Mouse (Mus musculus): ENCODE data around the gene Srrd.

DNA sequence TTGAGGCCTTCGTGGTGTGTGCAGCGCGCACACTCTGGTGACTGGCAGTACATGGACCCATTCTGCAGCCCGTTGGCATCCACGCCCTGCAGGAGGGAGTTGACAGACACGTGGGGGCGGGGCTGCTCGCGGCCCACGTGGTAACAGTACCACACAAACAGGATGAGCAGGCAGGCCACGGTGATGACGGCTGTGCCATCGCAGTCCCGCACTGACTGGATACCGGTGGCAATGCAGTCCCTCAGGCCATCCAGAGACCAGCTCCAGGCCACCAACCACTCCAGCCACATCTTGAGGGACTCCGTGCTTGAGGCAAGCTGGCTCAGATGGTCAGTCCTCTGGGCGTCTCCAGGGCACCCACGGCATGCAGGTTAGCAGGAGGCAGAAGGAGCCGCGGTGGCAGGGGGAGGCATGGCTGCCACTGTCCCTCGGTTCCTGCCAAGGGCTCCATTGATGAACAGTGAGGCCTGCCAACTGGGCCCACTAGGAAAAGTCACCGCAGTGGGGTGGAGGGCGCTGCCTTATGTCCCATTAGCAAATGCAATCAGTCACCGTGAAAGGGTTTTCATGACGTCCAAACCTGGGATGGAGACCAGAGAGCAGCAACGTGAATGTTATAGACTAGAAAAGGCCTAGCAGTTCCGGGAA lies 49.0 kb upstream of the Srrd start:
- no peak for TF ChIP-seq POLR2A (IDR thresholded peaks at IDR 0.05; ENCODE audit: low read depth, low read length)
- no peak for TF ChIP-seq CTCF (conservative IDR thresholded peaks at IDR 0.05; ENCODE audit: insufficient read depth, insufficient read length, low read depth, low read length)

All from kidney, adult 2 months (tissue).